Mouse (Mus musculus) embryo, embryonic 11.5 days (tissue): ENCODE measurements around the gene Ifitm1.
"Not testable (repeated sequence)": the region's sequence is repeated elsewhere in the genome, so short reads cannot be mapped to it uniquely, and the experiment has no call there.

ENCODE experiments used
- DNase-seq: peaks from one replicate; pipeline ENCODE4 v3.0.0-alpha.2; 2012; ENCODE audit warnings: low read depth, low spot score

Ifitm1 gene

DNA sequence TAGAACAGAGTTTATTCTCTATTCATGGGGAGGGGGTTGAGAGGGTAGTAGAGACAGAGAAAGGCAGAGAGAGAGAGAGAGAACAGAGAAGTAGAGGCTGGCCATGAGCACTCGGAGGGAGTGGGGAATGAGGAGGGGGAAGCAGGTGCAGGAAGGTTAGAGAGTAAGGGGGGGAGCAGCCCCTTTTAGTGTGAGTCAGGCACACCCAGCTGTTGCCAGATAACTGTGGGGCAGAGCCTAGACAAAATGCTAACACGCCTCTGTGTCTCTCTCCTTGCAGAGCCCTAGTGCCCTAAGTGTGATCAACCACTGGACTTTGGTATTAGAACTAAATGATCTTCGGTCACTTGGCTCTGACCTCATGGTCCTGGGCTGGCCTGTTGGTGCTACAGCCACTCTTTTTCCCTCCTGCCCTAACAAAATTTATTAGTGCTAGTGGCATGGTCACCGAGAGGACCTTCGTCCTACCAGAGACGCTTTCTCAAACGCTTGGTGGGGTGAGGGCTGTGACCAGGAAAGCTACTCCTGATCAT is 44.3 kb downstream of the Ifitm1 start:
- DNase-seq = no peak

GRCm38 (mm10) chr7:141016707-141017697 is 50.0 kb downstream of the Ifitm1 start:
- no peak for DNase-seq

DNA sequence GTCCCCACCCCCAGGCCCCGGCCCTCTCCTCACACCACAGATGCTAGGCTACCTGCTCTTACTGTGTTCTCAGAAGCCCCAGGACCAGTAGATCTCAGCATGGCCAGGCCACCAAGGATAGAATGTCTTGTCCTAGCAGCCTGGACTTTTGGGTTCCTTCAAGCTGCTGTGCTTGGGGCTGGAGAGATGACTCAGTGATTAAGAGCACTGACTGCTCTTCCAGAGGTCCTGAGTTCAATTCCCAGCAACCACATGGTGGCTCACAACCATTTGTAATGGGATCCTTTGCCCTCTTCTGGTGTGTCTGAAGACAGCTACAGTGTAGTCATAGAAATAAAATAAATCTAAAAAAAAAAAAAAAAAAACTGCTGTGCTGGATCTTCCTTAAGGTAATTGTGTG is 50.8 kb downstream of the Ifitm1 start, which contains the start of gene Ifitm6:
TSS of gene Ifitm6 (minus strand) at position 101 of the 400 bp plus-strand sequence.
- not testable (repeated sequence) for DNase-seq

GRCm38 (mm10) chr7:141019028-141019427 is 52.0 kb downstream of the Ifitm1 start:
- no peak for DNase-seq
